Mouse (Mus musculus) hindbrain, postnatal 0 days (tissue): ENCODE data around the gene Gcc1. TPM values are rescaled to one million over a fixed set of nuclear protein-coding genes. Genes with fewer than 3 reads are reported as not detected.

Experiments
- ATAC-seq: fragments of 200-750 bp; cut with Nextera tagmentation; 2 replicates; pipeline ENCODE4 v1.8.0; 2017; ENCODE audit warnings: mild to moderate bottlenecking, moderate TSS enrichment, moderate library complexity
- DNase-seq: peaks from one replicate; pipeline ENCODE4 v3.0.0-alpha.2; 2015; ENCODE audit warnings: low spot score
- H3K27ac ChIP-seq: fragments of 300-500 bp; sonication (generic); 2 replicates; pipeline ENCODE4 v1.5.1; 2014; ENCODE audit warnings: mild to moderate bottlenecking
- H3K27me3 ChIP-seq: fragments of 300-500 bp; sonication (generic); 2 replicates; pipeline ENCODE4 v1.6.1; 2014; ENCODE audit warnings: low read length, mixed read lengths; ENCODE audit not compliant: insufficient read depth
- H3K36me3 ChIP-seq: fragments of 300-500 bp; sonication (generic); 2 replicates; pipeline ENCODE4 v1.6.1; 2014; ENCODE audit warnings: low read length, mixed read lengths; ENCODE audit not compliant: insufficient read depth
- H3K4me1 ChIP-seq: fragments of 300-500 bp; sonication (generic); 2 replicates; pipeline ENCODE4 v1.6.1; 2014; ENCODE audit warnings: antibody characterized with exemption, low read length, mixed read lengths; ENCODE audit not compliant: insufficient read depth
- H3K4me2 ChIP-seq: fragments of 300-500 bp; sonication (generic); 2 replicates; pipeline ENCODE4 v1.6.1; 2014; ENCODE audit warnings: low read depth, mild to moderate bottlenecking, low read length, moderate library complexity, mixed read lengths
- H3K4me3 ChIP-seq: fragments of 300-500 bp; sonication (generic); 2 replicates; pipeline ENCODE4 v1.5.1; 2014; ENCODE audit warnings: low read length
- H3K9ac ChIP-seq: fragments of 300-500 bp; sonication (generic); replicated peaks from 2 replicates; pipeline ENCODE4 v1.6.1; 2014; ENCODE audit warnings: mild to moderate bottlenecking, low read length, moderate library complexity, mixed read lengths
- H3K9me3 ChIP-seq: fragments of 300-500 bp; sonication (generic); 2 replicates; pipeline ENCODE4 v1.6.1; 2016; ENCODE audit warnings: low read length, mixed read lengths
- CTCF ChIP-seq: IDR thresholded peaks from 2 replicates; pipeline ENCODE4 v1.5.1; 2016; ENCODE audit warnings: antibody characterized with exemption, control low read depth, low read depth
- WGBS: fragments of 180-500 bp; shearing (Covaris S2); extraction: QIAGEN DNeasy Blood & Tissue Kit; methylation state at CpG from one replicate; pipeline ENCODE4 v1.1.7; 2014; 5-methylcytosine and 5-hydroxymethylcytosine counted together
- polyA plus RNA-seq: library from polyadenylated mRNA; unstranded; fragments of >200 nt; fragmentation: Nextera tagmentation; extraction: Ambion mirVana; gene quantifications from 2 replicates; pipeline ENCODE4 v1.2.1, GENCODE M21; 2015
- total RNA-seq: library from RNA; depleted of rRNA; stranded (reverse); fragments of >200 nt; gene quantifications from 2 replicates; pipeline ENCODE4 v1.2.3, GENCODE M21; 2014

Gene Gcc1
- total and polyA plus RNA-seq, 2 experiments from 2014 or later: 8.7 to 15.7 TPM

- TF ChIP-seq CTCF: no peak
- no peaks in the 10 kb centered on the region for H3K9me3 ChIP-seq
- ATAC-seq: no peak
- H3K36me3 ChIP-seq: peaks cover 22% of the 10 kb centered on the region
- peaks cover 30% of the 10 kb centered on the region for H3K4me1 ChIP-seq
- WGBS: 72% methylated on average over 15 of the region's 15 CpGs
- peak overlapping the region; percentile 72 for H3K4me2 ChIP-seq
- H3K27ac ChIP-seq: peak overlapping the region; percentile 85; the same call in 1 of the 2 replicates
- peak overlapping the region; percentile 98; the same call in 1 of the 2 replicates for H3K9ac ChIP-seq
- H3K4me3 ChIP-seq: peak overlapping the region; percentile 98
- no peaks in the 10 kb centered on the region for H3K27me3 ChIP-seq
- DNase-seq: no peak
These were observed 5.4 kb downstream of the Gcc1 start for GRCm38 (mm10) chr6:28422651-28423290.

- Histone ChIP-seq H3K4me1 (peaks cover 30% of the 10 kb centered on the region), H3K4me2 (peak overlapping the region; percentile 96), H3K36me3 (peaks cover 17% of the 10 kb centered on the region), H3K9me3 (no peaks in the 10 kb centered on the region), H3K27me3 (no peaks in the 10 kb centered on the region), H3K9ac (peak overlapping the region; percentile 76), H3K4me3 (peak overlapping the region; percentile 66), H3K27ac (peak overlapping the region; percentile 54; the same call in 1 of the 2 replicates)
- ATAC-seq: peak; percentile 91
- DNase-seq: peak; percentile 96
- TF ChIP-seq CTCF: peak; percentile 81
- WGBS: under 1% methylated on average over 26 of the region's 27 CpGs
These were observed 6.7 kb downstream of the Gcc1 start for GRCm38 (mm10) chr6:28421469-28422000.

GRCm38 (mm10) chr6:28420865-28421264, 7.3 kb downstream of the Gcc1 start:
- H3K27me3 ChIP-seq: no peaks in the 10 kb centered on the region
- peaks cover 30% of the 10 kb centered on the region for H3K4me1 ChIP-seq
- peak overlapping the region; percentile 76 for H3K9ac ChIP-seq
- peaks cover 15% of the 10 kb centered on the region for H3K36me3 ChIP-seq
- no peak for TF ChIP-seq CTCF
- H3K9me3 ChIP-seq: no peaks in the 10 kb centered on the region
- WGBS: 25% methylated on average over 13 of the region's 13 CpGs
- no peak overlapping the region; the same call in 1 of the 2 replicates for H3K27ac ChIP-seq
- H3K4me2 ChIP-seq: peak overlapping the region; percentile 96
- DNase-seq (no peak), ATAC-seq (no peak)
- H3K4me3 ChIP-seq: peak overlapping the region; percentile 66

GRCm38 (mm10) chr6:28420361-28420760, 7.8 kb downstream of the Gcc1 start:
- TF ChIP-seq CTCF: no peak
- ATAC-seq (no peak), DNase-seq (no peak)
- Histone ChIP-seq H3K9ac (no peak overlapping the region), H3K4me3 (peak overlapping the region; percentile 66), H3K4me1 (peaks cover 30% of the 10 kb centered on the region), H3K27ac (no peak overlapping the region), H3K9me3 (no peaks in the 10 kb centered on the region), H3K4me2 (peak overlapping the region; percentile 96), H3K27me3 (no peaks in the 10 kb centered on the region), H3K36me3 (peaks cover 18% of the 10 kb centered on the region)
- WGBS: 84% methylated on average over 17 of the region's 17 CpGs

DNA sequence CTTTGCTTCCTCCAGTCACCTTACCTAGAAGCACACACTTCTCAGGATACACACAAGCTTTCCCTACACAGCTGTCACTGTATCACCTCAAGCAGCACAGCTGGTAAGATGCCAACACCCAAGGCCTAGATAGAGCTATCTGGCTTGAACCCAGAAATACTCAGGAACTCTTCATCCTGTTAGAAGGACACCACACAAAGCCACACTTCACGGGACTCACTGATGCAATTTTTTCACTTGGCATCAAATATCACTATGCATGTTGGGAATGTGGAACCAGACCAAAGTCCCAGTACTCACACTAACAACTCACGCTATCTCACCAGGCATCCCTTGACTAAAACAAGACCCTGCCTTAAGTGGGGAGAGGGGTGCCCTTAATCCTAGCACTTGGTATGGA, 8.5 kb downstream of the Gcc1 start:
- no peak for TF ChIP-seq CTCF
- Histone ChIP-seq H3K27ac (no peak overlapping the region), H3K36me3 (peaks cover 21% of the 10 kb centered on the region), H3K4me3 (no peak overlapping the region), H3K27me3 (no peaks in the 10 kb centered on the region), H3K4me2 (peak overlapping the region; percentile 96), H3K9me3 (no peaks in the 10 kb centered on the region), H3K4me1 (peaks cover 27% of the 10 kb centered on the region), H3K9ac (no peak overlapping the region)
- 61% methylated on average over 2 of the region's 2 CpGs for WGBS
- no peak for ATAC-seq
- DNase-seq: no peak

DNA sequence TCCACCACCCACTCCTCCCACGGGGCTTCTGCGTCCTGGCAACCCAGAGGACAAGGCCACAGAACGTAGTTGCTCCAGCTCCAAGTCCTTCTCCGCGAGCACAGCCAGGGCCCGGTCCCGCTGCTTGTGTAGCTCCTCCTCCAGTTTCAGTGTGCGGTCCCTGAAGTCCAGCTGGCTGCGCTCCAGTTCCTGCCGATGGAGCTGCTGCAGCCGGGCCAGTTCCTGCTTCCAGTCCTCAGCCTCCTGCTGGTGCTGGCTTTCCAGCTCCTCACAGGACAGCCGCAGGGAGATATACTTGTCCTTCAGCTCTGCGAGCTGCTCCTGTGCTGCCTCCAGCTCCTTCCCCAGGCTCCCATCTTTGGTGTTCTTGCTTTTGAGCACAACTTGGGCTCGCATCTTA, 9.7 kb downstream of the Gcc1 start:
- ATAC-seq (no peak), DNase-seq (peak; percentile 79)
- H3K27me3 ChIP-seq: no peaks in the 10 kb centered on the region
- H3K4me1 ChIP-seq: peaks cover 20% of the 10 kb centered on the region
- 53% methylated on average over 14 of the region's 14 CpGs for WGBS
- H3K4me2 ChIP-seq: no peak overlapping the region
- no peaks in the 10 kb centered on the region for H3K9me3 ChIP-seq
- no peak overlapping the region for H3K4me3 ChIP-seq
- no peak overlapping the region; the same call in 1 of the 2 replicates for H3K27ac ChIP-seq
- H3K36me3 ChIP-seq: peaks cover 21% of the 10 kb centered on the region
- no peak overlapping the region for H3K9ac ChIP-seq
- TF ChIP-seq CTCF: 0 out of 2 replicates have a peak, but pooled peaks have one; percentile 6

DNA sequence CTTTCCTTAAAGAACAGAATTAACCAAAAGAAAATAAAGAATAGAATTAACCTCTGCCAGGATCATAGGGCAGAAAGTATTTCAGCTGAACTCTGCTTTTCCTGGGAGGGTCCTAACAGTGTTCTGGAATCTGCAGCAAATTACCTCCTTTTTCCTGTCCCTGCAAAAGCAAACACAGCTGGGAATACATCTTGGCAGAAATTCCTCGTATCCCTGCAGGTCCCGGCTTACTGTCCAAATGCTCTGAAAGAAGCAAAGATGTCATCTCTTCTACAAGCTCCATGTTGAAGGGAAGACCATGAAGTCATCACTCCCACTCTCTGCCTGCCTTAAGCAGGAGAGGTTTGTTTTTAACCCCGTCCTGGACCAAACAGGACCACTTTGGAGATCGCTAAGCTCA, 11.2 kb downstream of the Gcc1 start:
- H3K27me3 ChIP-seq: no peaks in the 10 kb centered on the region
- WGBS: 67% methylated on average over 4 of the region's 4 CpGs
- peaks cover 21% of the 10 kb centered on the region for H3K36me3 ChIP-seq
- H3K9ac ChIP-seq: no peak overlapping the region
- DNase-seq (no peak), ATAC-seq (no peak)
- no peak overlapping the region for H3K4me3 ChIP-seq
- TF ChIP-seq CTCF: no peak
- no peaks in the 10 kb centered on the region for H3K9me3 ChIP-seq
- H3K4me2 ChIP-seq: no peak overlapping the region
- peaks cover 18% of the 10 kb centered on the region for H3K4me1 ChIP-seq
- no peak overlapping the region for H3K27ac ChIP-seq
